Mouse (Mus musculus): ENCODE data around the gene Efr3b.
A peak's percentile ranks its signal among the peaks of the same experiment; 100 is the strongest.
"Not testable (repeated sequence)": the region's sequence is repeated elsewhere in the genome, so short reads cannot be mapped to it uniquely, and the experiment has no call there.

The Efr3b gene

GRCm38 (mm10) chr12:3973169-3973568, 65.5 kb downstream of the Efr3b start:
- DNase-seq, result not testable (repeated sequence)

GRCm38 (mm10) chr12:3968380-3968779, 70.3 kb downstream of the Efr3b start:
- peak; percentile 49 for DNase-seq

GRCm38 (mm10) chr12:3967196-3967595, 71.5 kb downstream of the Efr3b start:
- DNase-seq, result no peak

- DNase-seq, result no peak
These were observed 78.2 kb downstream of the Efr3b start for GRCm38 (mm10) chr12:3960553-3960952.

GRCm38 (mm10) chr12:3959791-3960543, 78.7 kb downstream of the Efr3b start:
- DNase-seq, result peak; percentile 83

- no peak for DNase-seq
These were observed 82.4 kb downstream of the Efr3b start for GRCm38 (mm10) chr12:3956351-3956750.

- DNase-seq, result no peak
These were observed 83.3 kb downstream of the Efr3b start for GRCm38 (mm10) chr12:3955371-3955770.

- DNase-seq, result no peak
These were observed 84.1 kb downstream of the Efr3b start, which contains the start of gene Pomc for GRCm38 (mm10) chr12:3954651-3955050. TSS of gene Pomc (plus strand) at chr12:3954951.

GRCm38 (mm10) chr12:3947503-3947902, 91.2 kb downstream of the Efr3b start:
- DNase-seq, result no peak

- no peak for DNase-seq
These were observed 94.2 kb downstream of the Efr3b start for GRCm38 (mm10) chr12:3944454-3945073.

GRCm38 (mm10) chr12:3942026-3942425, 96.7 kb downstream of the Efr3b start:
- no peak for DNase-seq

- DNase-seq, result not testable (repeated sequence)
These were observed 108.4 kb downstream of the Efr3b start for GRCm38 (mm10) chr12:3930090-3930865.

GRCm38 (mm10) chr12:3928841-3929240, 109.9 kb downstream of the Efr3b start:
- no peak for DNase-seq

- DNase-seq, result peak; percentile 86
These were observed 112.6 kb downstream of the Efr3b start for GRCm38 (mm10) chr12:3926127-3926526.

- no peak for DNase-seq
These were observed 119.3 kb downstream of the Efr3b start for GRCm38 (mm10) chr12:3919423-3919822.

- no peak for DNase-seq
These were observed 120.1 kb downstream of the Efr3b start for GRCm38 (mm10) chr12:3918577-3918976.

GRCm38 (mm10) chr12:3917668-3918341, 120.9 kb downstream of the Efr3b start:
- DNase-seq, result no peak

- no peak for DNase-seq
These were observed 122.9 kb downstream of the Efr3b start for GRCm38 (mm10) chr12:3915852-3916251.

Measured in thymus, postnatal 4 days (tissue).